Mouse (Mus musculus) CD8-positive naive resting alpha-beta T cell, adult 57 days (primary cell): ENCODE results near the gene Pak3. TPM values are rescaled to one million over a fixed set of nuclear protein-coding genes. Genes with fewer than 3 reads are reported as not detected.

Experiments
- total RNA-seq: library from RNA; stranded (reverse); gene quantifications from one replicate; pipeline ENCODE4 v1.2.4, GENCODE M21; 2023

Pak3 gene
- not detected for total RNA-seq

DNA sequence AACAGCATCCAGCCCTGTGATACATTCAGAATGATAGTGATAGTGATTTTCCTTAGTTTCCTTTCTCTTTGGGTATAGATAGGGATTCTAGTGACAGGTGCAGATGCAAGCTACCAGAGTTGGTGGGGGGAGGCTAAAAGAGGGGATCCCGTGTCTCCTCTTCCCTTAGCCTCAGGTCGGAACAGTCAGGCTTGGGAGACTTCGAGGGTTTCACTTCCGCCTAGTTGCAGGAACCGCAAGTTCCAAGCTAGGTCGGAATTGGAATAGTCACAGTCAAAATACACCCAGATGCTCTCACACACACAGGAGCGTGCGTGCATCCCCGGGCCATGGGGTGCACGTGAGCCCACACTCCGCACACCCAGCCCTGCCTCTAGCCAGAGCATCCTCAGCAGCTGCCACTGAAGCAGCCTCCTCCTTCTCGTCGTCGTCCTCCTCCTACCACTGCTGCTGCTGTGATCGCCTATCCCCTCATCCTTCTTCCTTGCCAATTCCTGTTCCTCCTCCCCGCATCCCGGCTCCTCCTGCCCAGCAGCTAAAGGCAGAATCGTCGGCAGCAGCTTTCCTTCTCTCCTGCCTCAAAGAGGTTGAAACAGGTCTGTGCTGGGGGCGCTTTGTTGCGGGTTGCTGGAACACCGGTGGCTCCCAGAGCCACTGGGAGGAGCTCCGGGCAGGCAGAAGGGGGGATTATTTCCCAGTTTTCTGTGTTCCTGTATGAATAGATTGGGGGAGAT lies at the start of gene Pak3:
Pak3 (plus strand) TSS at position 424 of the 734 bp plus-strand sequence.

GRCm38 (mm10) chrX:143827212-143827611 lies 308.8 kb downstream of the Pak3 start, which contains the start of gene Capn6:
Capn6 (minus strand) TSS chrX:143827414.

Other genes starting within 250 kb of the Pak3 start
- not detected for gene Chrdl1, start 124.3 kb upstream of the Pak3 start, total RNA-seq